Mouse (Mus musculus) liver (tissue): ENCODE data around the gene Il17f.
A peak's percentile ranks its signal among the peaks of the same experiment; 100 is the strongest.
"Not testable (repeated sequence)": the region's sequence is repeated elsewhere in the genome, so short reads cannot be mapped to it uniquely, and the experiment has no call there.

Source experiments
- DNase-seq: peaks from one replicate; pipeline ENCODE4 v3.0.0-alpha.2; 2020; ENCODE audit warnings: mixed read lengths

Gene Il17f

DNA sequence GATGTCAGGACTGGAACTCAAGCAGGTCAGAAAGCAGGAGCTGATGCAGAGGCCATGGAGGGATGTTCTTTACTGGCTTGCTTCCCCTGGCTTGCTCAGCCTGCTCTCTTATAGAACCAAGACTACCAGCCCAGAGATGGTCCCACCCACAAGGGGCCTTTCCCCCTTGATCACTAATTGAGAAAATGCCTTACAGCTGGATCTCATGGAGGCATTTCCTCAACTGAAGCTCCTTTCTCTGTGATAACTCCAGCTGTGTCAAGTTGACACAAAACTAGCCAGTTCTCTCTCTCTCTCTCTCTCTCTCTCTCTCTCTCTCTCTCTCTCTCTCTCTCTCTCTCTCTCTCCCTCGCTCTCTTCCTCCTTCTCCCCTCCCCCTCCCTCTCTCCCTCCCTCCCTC, at the start of gene Il17f:
Gene Il17f, minus strand, starts transcription at position 101 of the 400 bp plus-strand sequence.
- not testable (repeated sequence) for DNase-seq

- no peak for DNase-seq
These were observed 49.5 kb upstream of the Il17f start for GRCm38 (mm10) chr1:20839911-20840310.

GRCm38 (mm10) chr1:20836551-20837125, 46.2 kb upstream of the Il17f start:
- no peak for DNase-seq

GRCm38 (mm10) chr1:20833141-20833511, 42.7 kb upstream of the Il17f start:
- no peak for DNase-seq

DNA sequence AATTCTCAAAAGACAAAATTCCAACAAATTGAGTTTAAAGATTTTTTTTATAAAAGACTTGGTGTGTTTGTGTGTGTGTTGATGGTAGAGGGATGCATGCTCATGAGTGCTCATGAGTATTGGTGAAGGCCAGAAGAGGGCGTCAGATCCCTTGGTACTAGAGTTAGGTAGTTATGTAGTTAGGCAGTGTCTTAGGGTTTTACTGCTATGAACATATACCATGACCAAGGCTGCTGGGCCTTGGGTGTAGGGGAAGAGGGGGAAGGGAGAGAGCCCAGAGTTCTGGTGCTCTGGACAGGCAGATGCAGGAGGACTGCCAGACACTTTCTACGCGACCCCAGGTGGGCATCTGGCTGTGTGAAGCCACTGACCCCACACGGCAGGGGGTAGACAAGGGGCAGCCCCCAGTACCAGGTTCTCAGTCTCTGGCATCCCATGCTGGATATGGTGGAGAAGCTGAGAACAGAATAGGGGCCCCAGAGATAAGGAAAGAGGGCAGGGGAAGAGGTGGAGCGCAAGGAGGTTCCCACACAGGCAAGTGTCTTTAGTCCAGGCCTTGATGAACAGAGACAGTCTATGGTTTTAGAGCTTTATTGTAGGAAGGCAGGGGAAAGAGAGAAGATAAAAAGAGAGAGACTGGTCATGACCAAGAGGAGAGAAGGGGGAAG, 42.2 kb upstream of the Il17f start:
- peak; percentile 15 for DNase-seq

DNA sequence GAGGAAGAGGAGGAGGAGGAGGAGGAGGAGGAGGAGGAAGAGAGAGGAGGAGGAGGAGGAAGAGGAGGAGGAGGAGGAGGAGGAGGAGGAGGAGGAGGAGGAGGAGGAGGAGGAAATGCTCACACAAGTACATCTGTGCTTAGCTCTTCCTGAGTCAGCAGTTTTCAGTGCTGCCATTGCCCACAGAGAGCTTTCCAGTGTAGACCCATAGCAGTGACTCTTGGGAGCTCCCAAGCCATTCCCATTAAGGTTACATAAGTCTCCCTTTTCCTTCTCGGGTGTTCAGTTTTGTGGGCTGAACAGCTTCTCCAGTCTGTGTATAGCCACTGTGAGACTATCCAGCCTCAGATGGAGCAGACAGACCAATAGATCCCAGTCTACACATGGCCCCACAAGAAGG, 40.1 kb upstream of the Il17f start:
- DNase-seq, result no peak

- no peak for DNase-seq
These were observed 37.6 kb upstream of the Il17f start for GRCm38 (mm10) chr1:20828061-20828460.

DNA sequence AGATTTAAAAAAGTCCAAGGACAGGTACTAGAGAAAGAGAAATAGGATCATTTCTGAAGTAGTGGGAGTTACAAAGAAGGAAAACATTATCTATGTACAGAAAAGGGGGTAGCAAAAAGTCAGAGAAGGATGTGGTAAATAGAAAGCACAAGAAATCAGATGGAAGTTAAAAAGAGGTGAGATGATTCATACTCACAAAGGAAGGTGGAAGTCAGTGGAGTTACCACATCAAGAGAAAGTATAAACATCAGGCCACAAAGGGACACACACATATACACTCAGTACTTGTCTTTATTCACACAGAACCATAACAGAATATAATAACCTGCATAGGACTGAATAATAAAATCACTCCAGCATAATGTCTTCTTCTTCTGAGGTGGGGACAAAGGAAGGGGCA, 34.6 kb upstream of the Il17f start:
- DNase-seq, result no peak

GRCm38 (mm10) chr1:20823906-20824305, 33.5 kb upstream of the Il17f start:
- no peak for DNase-seq

- DNase-seq, result no peak
These were observed 33.1 kb upstream of the Il17f start for GRCm38 (mm10) chr1:20823471-20823870.

- no peak for DNase-seq
These were observed 30.5 kb upstream of the Il17f start for GRCm38 (mm10) chr1:20820959-20821358.

DNA sequence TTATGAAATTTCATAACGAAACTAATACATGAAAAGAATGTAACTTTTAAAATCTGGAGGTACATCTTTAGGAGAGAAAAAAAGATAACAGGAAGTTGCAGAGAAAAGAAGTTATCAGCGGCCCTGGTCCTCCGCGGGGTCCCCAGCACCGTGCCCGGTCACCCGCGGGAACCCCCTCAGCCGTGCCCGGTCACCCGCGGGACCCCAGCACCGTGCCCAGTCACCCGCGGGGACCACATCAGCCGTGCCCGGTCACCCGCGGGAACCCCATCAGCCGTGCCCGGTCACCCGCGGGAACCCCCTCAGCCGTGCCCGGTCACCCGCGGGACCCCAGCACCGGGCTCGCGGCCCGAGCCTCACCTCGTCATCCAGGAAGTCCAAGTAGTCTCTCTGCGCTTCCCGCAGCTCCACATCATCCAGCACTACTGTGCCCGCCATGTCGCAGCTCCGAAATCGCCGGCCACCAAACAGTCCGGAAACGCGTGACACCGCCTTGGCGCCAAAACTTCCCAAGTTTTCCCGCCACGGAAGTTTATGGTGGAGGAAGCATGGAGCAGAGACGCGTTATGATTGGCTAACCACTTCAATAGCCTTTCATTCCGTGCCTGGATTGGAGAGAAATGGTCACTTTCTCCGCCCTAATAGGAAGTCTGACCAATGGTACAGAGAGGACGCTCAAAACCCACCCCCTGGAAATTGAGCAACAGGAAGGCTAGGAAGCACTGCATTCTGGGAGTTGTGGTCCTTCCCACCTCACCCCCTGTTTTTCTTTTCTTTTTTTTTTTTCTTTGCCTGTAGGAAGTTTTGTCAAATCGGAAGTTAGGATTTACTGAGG, 29.6 kb upstream of the Il17f start, which contains the start of gene Mcm3:
Gene Mcm3, minus strand, starts transcription at position 542 of the 835 bp plus-strand sequence.
- peak; percentile 89 for DNase-seq

- DNase-seq, result no peak
These were observed 27.2 kb upstream of the Il17f start for GRCm38 (mm10) chr1:20817596-20817995.

DNA sequence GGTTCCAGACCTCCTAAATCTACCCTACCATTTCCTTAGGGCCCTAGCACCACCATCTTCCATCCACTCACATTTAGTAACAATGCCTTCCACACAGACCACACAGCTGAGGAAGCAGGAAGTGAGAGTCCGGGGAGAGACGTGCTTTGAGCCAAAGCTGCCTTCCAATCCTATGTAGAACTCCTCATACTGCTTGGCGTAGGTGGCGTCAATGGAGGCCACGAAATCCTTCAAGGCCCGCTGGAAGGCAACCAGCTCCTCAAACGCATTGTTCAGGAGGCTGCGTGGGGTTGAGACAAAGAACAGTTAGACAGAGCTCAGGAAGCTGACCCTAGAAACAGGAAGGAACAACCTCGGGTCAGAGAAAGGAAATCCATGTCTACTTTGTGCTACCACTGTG, 26.8 kb upstream of the Il17f start:
- DNase-seq, result no peak

DNA sequence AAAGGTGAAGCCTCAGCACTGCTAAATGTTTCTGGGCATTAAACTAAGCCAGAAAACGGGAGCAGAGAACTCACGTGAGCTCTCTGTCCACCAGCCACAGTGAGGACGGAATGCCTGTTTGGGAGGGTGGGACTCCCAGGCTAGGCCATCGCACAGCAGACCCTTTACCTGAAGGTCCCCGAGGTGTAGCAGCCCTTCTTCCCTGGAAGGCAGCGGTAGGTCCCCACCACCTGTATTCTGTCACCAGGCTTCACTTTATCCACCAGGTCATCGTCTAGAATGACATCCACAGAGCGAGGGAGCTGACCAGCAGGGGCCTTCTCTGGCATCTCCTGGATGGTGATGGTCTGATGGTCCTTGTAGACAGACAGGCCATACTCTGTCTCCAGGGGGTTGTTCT, 24.1 kb upstream of the Il17f start:
- no peak for DNase-seq

GRCm38 (mm10) chr1:20804526-20804925, 14.1 kb upstream of the Il17f start:
- no peak for DNase-seq

DNA sequence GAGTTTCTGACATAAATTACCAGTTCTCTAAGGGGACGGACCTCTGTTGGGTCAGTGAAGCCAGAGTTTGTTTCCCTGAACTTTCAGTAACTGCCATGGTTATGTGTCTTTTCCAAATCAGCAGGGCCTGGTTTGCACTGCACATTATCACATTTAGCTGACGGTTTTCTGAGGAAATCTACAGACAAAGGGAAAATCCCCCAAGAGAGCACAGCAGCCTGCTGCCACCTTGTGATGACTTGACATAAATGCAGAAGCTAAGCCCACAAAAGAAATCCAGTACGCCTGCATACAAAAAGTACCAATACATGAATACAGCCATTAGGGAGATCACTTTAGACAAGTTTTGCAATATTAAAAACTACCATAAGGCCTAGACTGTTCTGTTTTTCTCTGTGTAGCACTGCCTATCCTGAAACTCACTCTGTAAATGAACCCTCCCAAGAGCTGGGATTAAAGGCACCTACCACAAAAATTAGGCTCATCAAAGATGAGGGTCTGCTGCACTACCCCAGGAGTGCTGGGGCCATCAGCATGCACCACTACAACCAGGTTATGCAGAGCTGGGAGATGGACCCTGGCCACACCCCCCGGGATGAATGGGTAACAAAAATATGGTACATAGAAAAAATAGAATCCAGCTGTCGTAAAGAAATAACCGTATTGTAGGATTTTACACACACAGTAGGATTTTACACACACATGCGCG, 11.4 kb upstream of the Il17f start:
- DNase-seq, result no peak

GRCm38 (mm10) chr1:20801275-20801674, 10.9 kb upstream of the Il17f start:
- no peak for DNase-seq

- peak; percentile 46 for DNase-seq
These were observed 4.8 kb upstream of the Il17f start for GRCm38 (mm10) chr1:20795178-20795577.

GRCm38 (mm10) chr1:20794760-20795159, 4.3 kb upstream of the Il17f start:
- DNase-seq, result no peak

GRCm38 (mm10) chr1:20791414-20791813, 997 bp upstream of the Il17f start:
- no peak for DNase-seq

DNA sequence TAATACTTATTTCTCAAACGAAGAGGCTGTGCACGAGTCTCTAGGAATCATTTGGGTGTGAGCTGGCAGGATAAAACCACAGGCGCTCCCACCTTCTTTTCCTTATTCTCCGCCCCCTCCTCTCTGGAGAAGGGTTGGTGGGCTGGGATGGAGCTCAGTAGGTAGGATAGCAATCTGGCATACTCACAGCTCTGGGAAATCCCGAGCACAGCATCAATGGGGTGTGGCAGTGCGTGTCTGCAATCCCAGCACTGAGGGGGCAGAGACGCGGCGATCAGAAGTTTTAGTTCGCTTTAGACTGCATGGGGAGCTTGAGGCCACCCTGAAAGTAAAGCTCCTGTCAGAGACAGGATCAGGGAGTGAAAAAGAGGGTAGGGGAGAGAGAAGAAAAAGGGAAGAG, 2.0 kb downstream of the Il17f start:
- no peak for DNase-seq

DNA sequence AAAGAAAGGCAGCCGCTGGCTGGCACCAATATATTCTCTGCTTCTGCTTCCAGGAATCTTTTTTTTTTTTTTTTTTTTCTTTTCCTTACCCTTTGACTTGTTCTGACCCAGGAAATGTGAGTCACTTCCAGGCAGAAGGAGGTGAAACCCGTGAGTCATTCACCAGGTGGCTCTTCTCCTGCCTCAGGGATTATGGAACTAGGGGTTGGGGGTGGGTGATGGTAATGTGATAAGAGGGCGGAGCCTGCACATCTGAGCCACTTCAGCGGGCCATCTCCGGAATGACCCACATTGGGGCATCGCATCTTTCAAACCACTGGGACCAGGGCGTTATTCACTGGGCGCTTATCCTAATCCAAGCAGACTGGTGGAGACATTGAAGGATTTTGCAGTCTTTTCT, 3.4 kb downstream of the Il17f start:
- DNase-seq, result no peak
